Comparison of ENCODE assay signal across 9 mouse cellular contexts in the genomic region with DNA sequence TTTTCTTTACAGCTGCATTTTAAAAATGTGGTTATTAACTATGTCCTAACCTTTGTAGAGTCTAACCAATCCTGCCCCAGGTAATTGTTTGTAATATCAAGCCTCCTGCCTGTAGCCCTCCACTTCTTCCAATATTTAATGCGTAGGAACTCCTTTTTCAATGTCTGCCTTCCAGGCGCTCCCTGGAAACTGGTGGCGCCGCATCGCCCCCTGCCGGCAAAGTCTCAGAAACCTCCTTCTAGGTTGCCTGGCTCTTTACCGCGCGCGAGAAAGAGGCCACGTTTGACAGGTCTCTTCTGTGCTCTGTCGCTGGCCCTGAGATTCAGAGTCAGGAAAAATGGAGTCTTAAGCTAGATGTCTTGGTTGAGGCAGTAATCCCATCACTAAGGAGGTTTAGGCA.
DNase-seq lines count a peak whose midpoint lies in the region; ATAC-seq and TF ChIP-seq lines count a peak whose summit lies in the region.
"Had no signal": no experiment of that assay in that cellular context is flagged by ENCODE, and none has a peak within 500 bp of the region (broad histone marks: within the 10 kb centered on the region; RNA-seq: fewer than 3 reads in every experiment).

No protein-coding gene starts in this region.

- in situ Hi-C loops in ES-E14 (cut with MboI; ENCODE audit: low sequenced_read_pairs in 2 of 2, unreplicated experiment in 2 of 2) = loop anchor here (10.0 to 25.0 kb wide), 2 partner anchors 102 to 455 kb away; no protein-coding TSS in a partner anchor

- 0 out of 4 replicates have a peak overlapping the region, but pooled peaks of 1 of the 2 experiments have one; percentile 19 for H3K4me3 ChIP-seq in ES-E14 (ENCODE audit: insufficient read depth in 1 of 2, low read depth in 1 of 2, low read length in 2 of 2, poor library complexity in 1 of 2, severe bottlenecking in 1 of 2)
- H3K4me3 ChIP-seq in forebrain, embryonic 16.5 days (replicated peaks; ENCODE audit: low read length) = no peak overlapping the region
- H3K4me3 ChIP-seq: heart, embryonic 15.5 days had no signal

- no peaks in the 10 kb centered on the region for H3K36me3 ChIP-seq in ES-E14 (ENCODE audit: control insufficient read depth, insufficient read depth, low read length, poor library complexity, severe bottlenecking)
- no peaks in the 10 kb centered on the region for H3K36me3 ChIP-seq in forebrain, embryonic 16.5 days (ENCODE audit: control insufficient read depth, insufficient read depth)
- H3K36me3 ChIP-seq: heart, embryonic 15.5 days had no signal

- H3K4me2 ChIP-seq in forebrain, embryonic 16.5 days (ENCODE audit: low read length) = no peak overlapping the region
- H3K4me2 ChIP-seq: heart, embryonic 15.5 days had no signal

- WGBS in forebrain, embryonic 16.5 days = 2% methylated on average over 12 of the region's 12 CpGs

- peak; percentile 71 for ATAC-seq in forebrain, embryonic 16.5 days
- peak; percentile 63 to 76; a peak in 3 of 4 replicates for ATAC-seq in hematopoietic stem cell, adult 5-6 weeks (replicated peaks in 1 of 2; ENCODE audit: insufficient read depth in 1 of 2, low FRiP score in 2 of 2, low TSS enrichment in 1 of 2, low read depth in 1 of 2, poor library complexity in 2 of 2, severe bottlenecking in 2 of 2)
- ATAC-seq in megakaryocyte progenitor cell, adult 5-6 weeks (replicated peaks; ENCODE audit: poor library complexity) = peak; percentile 91

- peak overlapping the region; percentile 56; the same call in 1 of the 2 replicates for H3K9ac ChIP-seq in ES-E14 (ENCODE audit: insufficient read depth, low read depth, low read length, poor library complexity, severe bottlenecking)
- H3K9ac ChIP-seq in forebrain, embryonic 16.5 days (replicated peaks; ENCODE audit: low read depth, low read length) = no peak overlapping the region
- H3K9ac ChIP-seq: heart, embryonic 15.5 days had no signal

- H3K27ac ChIP-seq in ES-E14 (ENCODE audit: insufficient read depth, low read depth, low read length, poor library complexity, severe bottlenecking) = no peak overlapping the region
- H3K27ac ChIP-seq in forebrain, embryonic 16.5 days (ENCODE audit: low read length) = no peak overlapping the region
- H3K27ac ChIP-seq: heart, embryonic 15.5 days had no signal

- DNase-seq in ES-E14 (ENCODE audit: low read depth, low spot score) = no peak
- DNase-seq in c-Kit-positive CD71-positive TER-119-positive erythroid progenitor cells, embryonic 14.5 days (ENCODE audit: low spot score) = peak; percentile 32
- DNase-seq in layer of hippocampus, postnatal 14 days (ENCODE audit: low spot score in 2 of 2) = peak; percentile 67 to 70
- DNase-seq in right cerebral cortex, adult 18-20 months = peak; percentile 83
- peak; percentile 35 to 84 for DNase-seq in urinary bladder, adult 18-20 months (ENCODE audit: low spot score in 2 of 2)

- H3K9me3 ChIP-seq in ES-E14 (ENCODE audit: control insufficient read depth, insufficient read depth, low read depth, low read length) = no peaks in the 10 kb centered on the region
- no peaks in the 10 kb centered on the region for H3K9me3 ChIP-seq in forebrain, embryonic 16.5 days (ENCODE audit: control insufficient read depth, low read length)
- H3K9me3 ChIP-seq: heart, embryonic 15.5 days had no signal

- H3K27me3 ChIP-seq in forebrain, embryonic 16.5 days (replicated peaks; ENCODE audit: control insufficient read depth, insufficient read depth, low read length) = no peaks in the 10 kb centered on the region

- H3K4me1 ChIP-seq in ES-E14 (ENCODE audit: control insufficient read depth in 2 of 2, insufficient read depth in 2 of 2, low read length in 2 of 2, poor library complexity in 1 of 2) = no peaks in the 10 kb centered on the region; a peak in 1 of 4 replicates
- H3K4me1 ChIP-seq in forebrain, embryonic 16.5 days (replicated peaks; ENCODE audit: control insufficient read depth, insufficient read depth, low read length) = no peaks in the 10 kb centered on the region

TF ChIP-seq in ES-E14, 5 proteins besides CTCF, POLR2A, EP300 and RAD21:
- TF ChIP-seq HCFC1 (IDR thresholded peaks at IDR 0.05; ENCODE audit: borderline replicate concordance, insufficient read depth, low read length) = no peak
- TF ChIP-seq ZNF384 (IDR thresholded peaks at IDR 0.05; ENCODE audit: low read depth, low read length) = no peak
- no peak for TF ChIP-seq CHD2 (IDR thresholded peaks at IDR 0.05; ENCODE audit: low read depth, low read length)
- TF ChIP-seq ZC3H11A (IDR thresholded peaks at IDR 0.05; ENCODE audit: borderline replicate concordance, low read depth, low read length) = peak; percentile 87
